Mouse (Mus musculus) kidney, postnatal 36 days (tissue): ENCODE data around the gene Igsf8.
A peak's percentile ranks its signal among the peaks of the same experiment; 100 is the strongest.

Source experiments
- DNase-seq, 2 experiments: peaks; one replicate each; pipeline ENCODE4 v3.0.0; 2021 to 2022; ENCODE audit warnings: mixed read lengths in 2 of 2

The Igsf8 gene

DNA sequence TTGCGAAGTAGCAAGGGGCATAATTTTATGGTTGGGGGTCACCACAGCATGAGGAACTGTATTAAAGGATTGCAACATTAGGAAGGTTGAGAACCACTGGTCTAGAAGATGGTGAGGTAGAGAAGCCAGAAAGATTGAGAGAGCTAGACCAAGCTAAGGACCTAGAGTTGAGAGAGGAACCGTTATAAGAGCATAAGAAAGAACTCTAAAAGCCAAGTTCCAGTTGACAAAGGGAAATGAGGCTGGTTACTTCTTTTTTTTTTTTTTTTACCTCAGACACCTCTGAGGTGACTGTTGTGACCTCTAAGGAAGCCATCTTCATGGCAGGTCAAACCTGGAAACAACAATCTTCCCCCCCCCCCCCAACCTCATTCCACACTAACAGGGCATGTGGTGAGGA is 43.7 kb downstream of the Igsf8 start:
- DNase-seq: no peak

DNA sequence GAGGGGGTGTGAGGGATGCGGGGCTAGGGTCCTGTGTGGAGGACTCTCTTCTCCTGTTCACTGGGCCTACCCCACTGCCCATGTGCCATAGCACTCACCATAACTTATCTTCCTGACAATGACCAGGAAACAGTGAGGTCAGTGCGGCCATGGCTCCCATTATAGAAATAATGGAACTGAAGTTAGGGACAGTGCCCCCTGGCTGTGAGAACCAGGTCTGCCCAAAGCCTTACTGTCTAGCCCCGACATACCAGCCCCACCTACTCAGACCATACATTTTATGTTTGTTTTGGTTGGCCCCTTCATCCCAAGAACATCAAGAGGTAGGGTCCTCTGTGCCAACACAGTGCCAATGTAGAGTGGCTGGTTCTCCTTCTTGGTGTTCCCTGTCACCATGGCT is 44.2 kb downstream of the Igsf8 start:
- peak in 1 of 2 experiments; percentile 39 for DNase-seq

DNA sequence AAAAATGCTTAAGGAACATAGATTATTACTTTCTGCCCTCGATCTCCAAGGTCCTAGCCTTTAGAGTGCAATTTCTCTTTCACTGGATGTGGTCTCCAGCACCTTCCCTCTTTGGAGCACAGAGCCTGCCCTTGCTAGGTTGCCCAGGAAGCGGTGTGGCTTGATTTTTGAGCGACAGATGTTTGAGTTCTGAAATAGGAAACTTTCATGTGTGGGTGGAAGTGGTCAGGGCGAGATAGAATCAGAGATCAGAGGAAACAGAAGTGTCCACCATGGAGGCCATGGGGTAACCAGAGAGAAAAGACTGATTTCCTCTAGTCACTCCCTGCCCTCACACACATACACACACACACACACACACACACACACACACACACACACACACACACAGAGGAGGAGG is 44.8 kb downstream of the Igsf8 start:
- no peak for DNase-seq

DNA sequence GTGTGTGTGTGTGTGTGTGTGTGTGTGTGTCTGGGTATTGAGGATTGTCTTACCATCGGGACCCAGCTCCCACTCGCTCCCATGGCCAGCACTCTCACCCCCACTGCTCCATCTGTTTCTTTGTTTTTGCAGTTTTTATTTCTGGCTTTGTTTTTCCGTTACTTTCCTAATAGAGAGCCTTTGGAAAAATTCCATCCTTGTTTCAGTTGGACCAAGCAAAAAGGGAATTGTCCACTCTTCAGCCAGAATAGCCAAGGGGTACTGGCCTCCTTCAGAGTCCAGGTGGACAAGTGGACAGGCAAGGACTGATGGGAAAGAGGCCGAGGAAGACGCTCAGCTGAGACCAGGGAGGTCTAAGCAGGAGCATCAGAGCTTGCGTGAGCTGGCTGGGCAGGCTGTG is 45.4 kb downstream of the Igsf8 start:
- DNase-seq: no peak

DNA sequence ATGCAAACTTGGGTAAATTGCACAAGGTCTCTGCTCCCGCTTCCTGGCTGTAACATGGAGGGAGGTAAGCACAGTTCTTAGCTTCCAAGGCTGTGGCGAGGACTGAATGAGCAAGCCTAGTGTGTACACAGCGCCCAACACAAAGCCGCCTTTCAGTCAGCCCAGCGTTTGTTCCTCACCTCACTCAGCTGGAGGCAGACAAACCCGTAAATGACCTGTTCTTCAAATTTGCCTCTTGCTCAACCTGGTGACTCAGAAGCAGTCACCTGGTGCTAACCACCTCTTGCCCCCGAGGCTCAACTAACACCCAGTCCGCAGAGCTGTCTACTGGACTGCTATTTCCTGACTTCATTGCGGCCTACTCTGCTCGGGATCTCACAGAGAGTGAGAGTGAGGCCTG is 46.5 kb downstream of the Igsf8 start:
- no peak for DNase-seq

DNA sequence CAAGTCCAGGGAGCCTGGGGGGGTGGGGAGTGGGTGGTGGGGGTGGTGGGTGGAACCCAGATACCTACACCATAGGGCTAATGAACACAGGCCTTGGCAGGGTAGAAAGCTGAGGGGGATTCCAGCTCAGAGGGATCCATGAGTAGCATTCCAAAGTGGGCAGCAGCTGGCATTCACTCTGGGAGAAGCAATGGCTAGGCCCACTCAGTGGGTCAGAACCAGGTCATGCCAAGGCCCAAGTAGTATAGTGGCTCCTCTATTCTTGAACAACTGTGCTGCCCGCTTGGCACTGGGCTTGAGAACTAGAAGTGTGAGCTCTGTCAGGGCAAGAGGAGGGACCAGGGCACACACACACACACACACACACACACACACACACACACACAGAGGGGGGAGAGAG is 47.0 kb downstream of the Igsf8 start:
- DNase-seq: no peak

DNA sequence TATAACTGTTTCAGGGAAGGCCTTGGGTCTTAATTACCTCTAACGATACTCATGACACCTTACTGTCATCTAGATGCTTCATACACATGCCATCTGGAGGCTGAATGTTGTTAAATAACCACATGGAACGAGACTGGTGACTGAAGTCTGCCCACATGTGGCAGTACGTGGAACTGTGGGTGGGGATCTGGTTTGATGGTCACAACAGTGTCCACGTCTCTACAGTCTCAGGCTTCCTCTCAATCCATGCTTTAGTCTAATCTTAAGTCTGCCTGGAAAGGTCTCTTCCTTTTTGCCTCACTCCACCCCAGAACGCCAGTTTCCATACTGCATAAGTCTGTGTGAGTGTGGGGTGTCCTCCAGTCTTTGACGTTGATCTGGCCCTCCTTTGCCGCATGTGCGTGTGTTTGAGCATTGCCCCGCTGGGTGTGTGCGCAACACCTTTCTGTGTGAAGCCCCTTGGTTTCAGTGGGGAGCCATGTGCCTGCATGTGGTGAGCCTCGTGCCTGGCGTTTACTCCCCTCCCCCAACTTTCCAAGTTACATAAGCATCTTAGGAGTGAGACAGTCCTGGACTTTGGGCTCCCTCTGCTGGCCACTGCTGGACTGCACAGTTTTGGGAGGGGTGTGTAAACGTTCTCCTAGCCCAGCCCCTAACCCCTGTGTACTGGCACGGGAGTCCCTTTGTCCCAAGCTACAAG is 48.4 kb downstream of the Igsf8 start:
- DNase-seq: peak; percentile 95

DNA sequence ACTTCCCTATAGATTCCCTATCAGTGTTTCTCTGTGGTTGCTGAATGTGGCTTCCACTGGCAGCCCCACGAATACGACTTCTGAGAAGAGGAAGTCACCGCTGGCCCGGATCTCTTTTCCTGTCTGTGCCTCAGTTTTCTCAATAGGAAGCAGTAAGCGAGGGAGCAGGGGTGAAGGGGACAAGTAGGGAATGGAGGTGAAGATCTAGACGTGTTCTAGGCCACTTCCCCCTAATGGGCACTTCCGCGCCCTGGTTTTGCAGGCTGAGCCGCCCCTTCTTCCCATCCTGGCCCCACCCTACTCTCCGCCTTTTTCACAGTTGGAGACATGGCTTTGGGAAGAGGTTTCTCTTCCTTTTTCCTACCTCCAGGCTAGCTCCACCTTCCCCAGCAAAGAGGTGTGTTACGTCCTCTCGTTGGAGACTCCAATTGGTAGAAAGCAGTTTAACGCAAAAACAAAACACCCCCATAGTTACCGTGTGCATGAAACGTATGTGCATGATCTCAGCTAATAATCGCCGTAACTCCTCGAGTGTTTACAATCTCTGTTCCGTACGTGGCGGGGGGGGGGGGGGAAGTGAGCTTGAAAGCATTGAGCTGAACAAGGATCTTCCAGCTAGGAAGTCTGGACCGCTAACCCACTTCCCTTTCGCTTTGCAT is 49.9 kb downstream of the Igsf8 start:
- peak; percentile 82 to 86 for DNase-seq

DNA sequence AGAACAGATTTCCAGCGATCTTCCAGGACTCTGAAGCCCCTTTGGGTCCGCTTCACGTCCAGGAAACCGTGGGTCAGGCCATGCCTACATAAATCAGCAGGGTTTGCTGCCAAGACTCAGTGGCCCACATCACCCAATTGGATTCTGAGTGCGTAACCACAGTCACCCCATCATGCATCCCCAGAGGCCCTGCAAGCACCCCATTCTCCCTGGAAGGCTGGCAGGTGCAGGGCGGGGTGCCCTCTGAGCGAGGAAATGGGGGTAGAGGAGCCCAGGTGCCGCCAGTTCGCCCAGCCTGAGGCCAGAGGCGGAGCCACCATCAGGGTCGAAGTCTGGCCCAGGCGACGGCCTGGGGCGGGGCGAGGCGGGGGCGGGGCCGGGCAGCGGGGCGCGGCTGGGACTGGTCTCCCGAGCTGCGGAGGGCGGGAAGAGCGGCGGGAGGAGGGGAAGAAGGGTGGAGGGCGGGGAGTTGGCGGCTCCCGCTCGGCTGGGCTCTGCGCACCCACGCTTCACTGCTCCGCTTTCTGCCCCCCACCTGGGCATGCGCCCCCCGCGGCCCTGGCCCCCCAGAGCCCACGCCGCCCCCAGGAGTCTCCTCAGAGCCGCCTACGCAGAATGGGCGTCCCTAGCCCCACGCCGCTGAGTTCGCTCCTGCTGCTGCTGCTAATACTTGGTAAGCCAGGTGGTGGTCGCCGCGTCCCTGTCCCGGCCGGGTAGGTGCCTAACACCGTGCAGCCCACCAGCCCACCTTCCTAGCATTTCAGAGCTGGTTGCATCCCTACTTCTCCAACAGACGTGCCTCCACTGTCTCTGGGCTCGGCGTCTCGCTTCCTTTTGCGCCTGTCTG is 50.7 kb downstream of the Igsf8 start:
- peak; percentile 93 to 96 for DNase-seq

DNA sequence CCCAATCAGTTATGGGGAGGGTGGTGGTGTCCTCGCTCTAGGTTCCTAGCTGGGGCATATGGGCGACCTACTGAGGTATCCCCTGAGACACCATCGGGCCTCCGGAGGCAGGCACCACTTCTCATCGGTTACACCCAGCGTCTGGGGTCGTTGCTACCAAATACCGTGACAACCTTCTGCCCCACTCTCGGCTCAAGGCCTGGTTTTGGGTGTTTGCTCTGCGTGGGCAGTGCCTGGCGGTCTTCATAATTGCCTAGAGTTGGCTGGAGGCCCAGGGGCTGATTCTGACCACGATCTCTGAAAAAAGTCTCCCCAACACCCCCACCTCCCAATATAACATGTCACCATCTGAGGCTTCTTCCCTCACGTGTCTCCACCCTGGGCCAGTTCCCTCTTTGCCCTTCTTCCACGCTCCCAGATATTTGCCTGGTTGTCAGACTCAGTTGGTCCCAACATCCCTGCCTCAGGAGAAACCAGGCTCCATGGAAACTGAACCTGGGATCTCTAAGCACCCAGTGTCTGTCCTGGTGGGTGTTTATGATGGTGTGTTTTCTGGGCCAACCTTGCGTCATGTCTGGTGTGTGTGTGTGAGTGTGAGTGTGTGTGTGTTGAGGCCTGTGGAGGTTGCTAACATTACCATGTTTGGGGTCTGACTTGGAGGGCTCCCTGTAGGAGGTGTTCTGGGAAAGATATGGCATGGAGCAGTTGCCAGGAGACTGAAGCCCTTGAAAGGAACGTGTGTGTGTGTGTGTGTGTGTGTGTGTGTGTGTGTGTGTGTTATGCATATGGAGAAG is 51.5 kb downstream of the Igsf8 start:
- no peak for DNase-seq

DNA sequence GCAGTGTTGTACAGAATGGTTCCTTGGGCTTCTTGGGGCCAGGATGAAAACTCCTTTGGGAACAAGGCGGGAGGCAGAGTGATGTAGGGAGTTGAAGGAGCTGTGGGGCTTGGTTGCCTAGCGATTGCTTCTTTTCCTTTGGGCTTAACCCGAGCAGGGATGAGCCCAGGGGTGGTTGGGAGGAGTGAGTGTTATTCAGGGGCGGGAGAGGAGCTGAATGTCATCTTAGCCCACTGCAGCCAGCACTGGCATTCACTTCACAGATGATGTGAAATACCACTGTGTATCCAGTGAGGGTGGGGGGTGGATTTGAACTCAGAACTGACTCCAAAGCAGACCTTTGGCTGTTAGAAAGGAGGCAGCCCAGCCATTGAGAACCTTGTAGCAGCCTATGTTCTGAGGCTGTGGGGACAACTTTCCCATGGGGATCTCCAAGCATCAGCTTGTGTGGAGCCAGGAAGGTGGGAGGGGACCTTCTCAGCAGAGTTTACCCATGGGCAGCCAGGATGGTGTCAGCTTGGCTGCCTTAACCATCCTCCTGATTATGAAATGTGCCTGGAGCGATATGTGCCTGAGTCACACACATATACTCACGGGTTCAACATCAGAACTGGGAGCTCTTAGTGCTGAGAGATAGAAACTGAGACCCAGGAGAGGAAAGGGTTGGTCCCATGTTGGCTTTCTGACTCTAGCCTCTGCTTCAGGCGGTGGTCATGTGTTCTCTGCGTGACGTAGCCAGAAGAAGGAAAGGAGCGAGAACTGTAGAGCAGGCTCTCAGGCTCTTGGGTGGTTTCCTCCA is 52.4 kb downstream of the Igsf8 start:
- no peak for DNase-seq

DNA sequence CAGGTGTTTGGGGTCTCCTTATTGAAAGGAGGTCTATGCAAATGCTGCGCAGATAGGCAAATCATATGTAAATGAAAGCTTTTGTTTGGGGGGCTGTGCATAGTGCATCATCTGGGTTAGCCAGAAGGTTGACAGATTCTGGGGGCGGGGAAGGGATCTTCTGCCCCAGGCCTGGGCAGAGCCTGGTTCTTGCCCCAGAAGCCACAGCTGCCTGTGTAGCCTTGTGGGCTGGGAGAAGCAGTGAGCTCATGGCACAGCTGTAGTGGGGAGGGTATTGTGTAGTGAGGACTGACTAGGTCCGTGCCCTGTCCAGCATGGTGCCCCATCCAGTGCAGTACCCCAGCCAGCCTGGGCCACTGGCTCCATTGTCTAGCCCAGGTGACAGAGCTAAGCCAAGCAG is 53.5 kb downstream of the Igsf8 start:
- DNase-seq: no peak

DNA sequence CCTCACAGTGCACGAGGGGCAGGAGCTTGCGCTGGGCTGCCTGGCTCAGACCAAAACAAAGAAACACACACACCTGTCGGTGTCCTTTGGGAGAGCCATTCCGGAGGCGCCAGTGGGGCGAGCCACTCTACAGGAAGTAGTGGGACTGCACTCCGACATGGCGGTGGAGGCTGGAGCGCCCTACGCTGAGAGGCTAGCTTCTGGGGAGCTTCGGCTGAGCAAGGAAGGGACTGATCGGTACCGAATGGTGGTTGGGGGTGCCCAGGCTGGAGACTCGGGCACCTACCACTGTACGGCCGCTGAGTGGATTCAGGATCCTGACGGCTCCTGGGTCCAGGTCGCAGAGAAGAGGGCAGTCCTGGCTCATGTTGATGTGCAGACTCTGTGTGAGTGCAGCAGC is 56.0 kb downstream of the Igsf8 start:
- DNase-seq: no peak

DNA sequence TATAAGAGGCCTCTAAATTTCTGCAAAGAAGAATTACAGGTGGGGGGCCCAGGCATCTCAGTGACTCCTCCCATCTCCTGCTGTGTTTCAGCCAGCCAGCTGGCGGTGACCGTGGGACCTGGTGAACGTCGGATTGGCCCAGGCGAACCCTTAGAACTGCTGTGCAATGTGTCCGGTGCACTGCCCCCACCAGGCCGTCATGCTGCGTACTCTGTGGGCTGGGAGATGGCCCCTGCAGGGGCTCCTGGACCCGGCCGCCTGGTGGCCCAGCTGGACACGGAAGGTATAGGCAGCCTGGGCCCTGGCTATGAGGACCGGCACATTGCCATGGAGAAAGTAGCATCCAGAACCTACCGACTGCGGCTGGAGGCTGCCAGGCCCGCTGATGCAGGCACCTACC is 56.5 kb downstream of the Igsf8 start:
- no peak for DNase-seq

DNA sequence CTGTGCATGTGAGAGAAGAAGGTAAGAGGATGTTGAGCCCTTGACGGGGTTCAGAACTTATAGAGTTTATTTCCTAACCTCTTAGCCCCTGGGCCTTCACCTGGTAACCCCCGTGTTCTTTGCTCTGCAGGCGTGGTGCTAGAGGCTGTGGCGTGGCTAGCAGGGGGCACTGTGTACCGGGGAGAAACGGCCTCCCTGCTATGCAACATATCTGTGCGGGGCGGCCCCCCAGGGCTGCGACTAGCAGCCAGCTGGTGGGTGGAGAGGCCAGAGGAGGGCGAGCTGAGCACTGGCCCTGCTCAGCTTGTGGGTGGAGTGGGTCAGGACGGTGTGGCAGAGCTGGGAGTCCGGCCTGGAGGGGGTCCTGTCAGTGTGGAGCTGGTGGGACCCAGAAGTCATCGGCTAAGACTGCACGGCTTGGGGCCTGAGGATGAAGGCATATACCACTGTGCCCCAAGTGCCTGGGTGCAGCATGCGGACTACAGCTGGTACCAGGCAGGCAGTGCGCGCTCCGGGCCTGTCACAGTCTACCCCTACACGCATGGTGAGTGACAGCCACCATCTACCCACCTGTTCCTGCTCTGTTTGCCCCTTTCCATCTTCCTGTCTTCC is 57.1 kb downstream of the Igsf8 start:
- DNase-seq: no peak

DNA sequence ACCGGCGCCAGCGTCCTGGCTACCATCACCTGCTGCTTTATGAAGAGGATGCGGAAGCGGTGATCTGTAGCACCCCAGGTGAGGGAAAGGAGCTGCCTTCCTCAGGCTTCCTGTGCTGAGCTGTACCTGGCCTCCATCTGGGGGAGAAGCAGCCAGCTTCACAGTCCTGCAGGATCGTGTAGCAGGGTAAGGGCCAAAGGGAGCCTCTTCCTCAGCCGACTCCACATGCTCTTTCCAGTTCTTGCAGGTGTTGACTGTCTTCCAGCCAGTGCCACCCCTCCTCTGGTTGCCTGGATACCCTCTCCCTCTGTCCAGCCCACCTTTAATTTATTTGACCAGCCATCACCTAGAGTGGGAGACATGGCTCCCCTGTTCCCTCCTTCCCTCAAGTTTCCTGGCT is 57.9 kb downstream of the Igsf8 start:
- no peak for DNase-seq

DNA sequence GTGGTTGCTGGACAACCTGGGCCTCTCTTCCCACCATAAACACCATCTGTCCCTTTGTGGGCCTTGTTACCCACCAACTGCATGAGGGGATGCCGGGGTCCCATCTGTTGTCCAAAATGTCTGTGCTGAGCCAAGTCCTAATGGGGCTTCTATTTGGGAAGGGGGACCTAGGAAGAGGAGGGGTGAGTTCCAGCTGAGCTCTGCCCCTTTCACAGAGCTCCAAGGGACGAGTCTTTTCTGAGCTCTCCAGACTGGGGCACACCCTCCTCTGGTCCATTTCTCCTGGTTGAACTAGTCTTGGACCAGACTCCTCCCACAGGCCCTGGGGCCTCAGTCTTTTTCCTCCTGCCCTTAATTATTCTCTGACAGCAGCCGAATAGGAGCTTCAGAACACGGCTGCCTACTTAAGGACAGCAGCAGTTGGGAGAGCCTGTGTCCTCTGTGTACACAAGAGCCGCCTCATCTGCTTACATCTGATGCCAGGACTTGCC is 58.5 kb downstream of the Igsf8 start:
- no peak for DNase-seq

DNA sequence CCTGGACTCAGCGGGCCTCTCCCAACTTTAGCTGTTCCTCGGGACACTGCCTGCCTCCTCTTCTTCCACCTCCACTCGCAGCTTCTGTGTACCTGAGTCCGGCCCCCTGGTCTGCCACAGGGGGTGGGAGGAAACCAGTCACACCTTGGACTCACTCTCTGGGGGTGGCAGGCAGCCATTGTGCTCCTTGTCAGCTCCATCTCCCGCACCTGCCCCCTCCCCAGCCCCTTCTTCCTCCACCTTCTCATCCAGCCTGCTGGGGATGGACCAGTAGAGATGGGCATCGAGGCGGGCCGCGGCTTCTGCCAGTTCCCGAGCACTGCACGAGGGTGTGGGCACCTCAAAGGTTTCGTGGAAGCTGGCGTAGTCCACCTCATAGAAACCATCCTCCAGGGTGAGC is 61.3 kb downstream of the Igsf8 start:
- DNase-seq: no peak

DNA sequence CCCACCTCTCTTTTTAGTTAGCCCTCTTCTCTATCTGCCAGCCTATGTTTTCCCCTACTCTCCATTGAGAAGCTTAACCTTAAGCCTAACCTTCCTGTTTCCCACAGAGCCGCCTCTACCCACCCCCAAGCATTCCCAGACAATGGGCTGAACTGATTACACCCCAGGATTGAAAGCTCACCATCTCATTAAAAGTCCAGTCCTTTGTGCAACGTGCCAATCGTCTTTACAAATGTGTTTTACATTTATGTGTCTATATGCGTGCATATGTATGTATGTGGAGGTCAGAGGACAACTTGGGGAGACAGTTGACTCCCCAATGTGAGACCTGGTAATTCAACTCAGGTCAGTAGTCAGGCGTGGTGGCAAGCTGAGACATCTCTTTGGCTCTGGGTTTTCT is 61.9 kb downstream of the Igsf8 start:
- no peak for DNase-seq

DNA sequence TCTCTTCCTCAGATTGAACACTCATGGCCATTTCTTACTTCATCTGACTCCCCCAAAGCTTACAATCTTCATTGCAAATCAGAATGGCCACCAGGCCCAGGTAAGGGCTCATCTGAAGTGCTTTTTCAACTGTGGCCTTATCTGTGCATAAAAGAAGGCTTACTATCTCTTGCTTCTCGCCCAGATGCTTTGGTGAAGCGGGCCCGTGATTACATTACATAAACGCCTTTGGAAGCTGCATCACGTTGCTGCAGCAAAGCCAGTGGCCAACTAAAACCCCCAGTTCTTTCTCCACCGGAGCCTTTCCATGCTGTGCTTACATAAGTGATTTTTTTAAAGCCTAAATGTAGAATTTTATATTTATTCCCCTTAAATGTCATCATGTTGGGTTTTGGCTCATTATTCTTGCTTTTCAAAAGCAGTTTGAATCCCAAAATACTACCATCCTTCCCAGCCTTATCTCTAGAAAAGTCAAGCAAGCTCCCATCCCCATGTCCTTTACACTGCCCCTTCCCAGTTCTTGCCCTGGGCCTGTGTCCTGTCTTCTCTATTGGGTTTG is 62.4 kb downstream of the Igsf8 start:
- no peak for DNase-seq

DNA sequence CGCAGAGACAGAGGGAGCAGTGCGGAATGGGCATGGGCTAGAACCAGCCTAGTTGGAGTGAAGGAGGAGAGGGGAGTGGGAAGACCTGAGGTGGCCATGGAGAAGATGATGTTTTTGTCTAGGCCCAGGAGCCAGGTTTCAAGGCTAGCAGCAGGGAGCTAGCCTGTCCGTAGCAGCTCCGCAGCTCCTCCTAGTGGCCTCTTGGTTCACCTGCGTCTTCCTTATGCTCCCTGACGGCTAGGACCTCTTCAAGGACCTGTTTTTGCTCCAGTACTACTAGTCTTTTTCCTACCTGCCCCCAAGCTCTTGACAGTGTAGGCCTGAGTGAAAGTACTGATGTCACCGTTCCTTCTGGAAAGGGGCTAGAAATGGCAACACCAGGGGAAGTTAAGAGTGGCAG is 63.3 kb downstream of the Igsf8 start:
- DNase-seq: peak; percentile 77 to 92
